25 mouse cellular contexts compared by ENCODE assay signal in genomic region chr1:74747335-74747734, GRCm38 (mm10). TPM values are rescaled to one million over a fixed set of nuclear protein-coding genes. Genes with fewer than 3 reads are reported as not detected.
DNase-seq lines count a peak whose midpoint lies in the region; ATAC-seq and TF ChIP-seq lines count a peak whose summit lies in the region.
"Had no signal": no experiment of that assay in that cellular context is flagged by ENCODE, and none has a peak within 500 bp of the region (broad histone marks: within the 10 kb centered on the region; RNA-seq: fewer than 3 reads in every experiment).

No protein-coding gene starts in this region.

- WGBS in heart, embryonic 12.5 days: 67% methylated on average over 5 of the region's 5 CpGs
- WGBS in lung, embryonic 16.5 days: 49% methylated on average over 5 of the region's 5 CpGs
- 67% methylated on average over 5 of the region's 5 CpGs for WGBS in lung, adult 2 months
- WGBS in midbrain, embryonic 10.5 days: 75% methylated on average over 5 of the region's 5 CpGs

- H3K27me3 ChIP-seq in heart, embryonic 12.5 days (replicated peaks): peaks cover 10% of the 10 kb centered on the region
- peaks cover 6% of the 10 kb centered on the region for H3K27me3 ChIP-seq in lung, embryonic 16.5 days (ENCODE audit: control insufficient read depth, insufficient read depth, low read depth, low read length)
- peaks cover 49% of the 10 kb centered on the region for H3K27me3 ChIP-seq in midbrain, embryonic 10.5 days (ENCODE audit: low read depth, poor library complexity, severe bottlenecking)

- DNase-seq in heart, postnatal 4 days: no peak
- no peak for DNase-seq in lung, adult 2 months
- peak; percentile 57 to 76 for DNase-seq in gastrocnemius, adult 8-10 months (ENCODE audit: low spot score in 2 of 2)
- DNase-seq in lung, postnatal 36 days: peak; percentile 32
- DNase-seq in B cell, adult 2 months: no peak
- no peak for DNase-seq in midbrain, embryonic 10.5 days (ENCODE audit: low spot score)
- DNase-seq: cerebellum, adult 11 months; cerebellum, adult 9-11 months; kidney, adult 18-20 months; kidney, postnatal 14 days; right cerebral cortex, adult 18-20 months; right cerebral cortex, postnatal 4 days; thymus, adult 2 months had no signal

- peak overlapping the region; percentile 24; the same call in 1 of the 2 replicates for H3K4me2 ChIP-seq in heart, embryonic 12.5 days
- H3K4me2 ChIP-seq in lung, embryonic 16.5 days (ENCODE audit: low read depth, low read length): no peak overlapping the region
- H3K4me2 ChIP-seq: forebrain, embryonic 12.5 days; hindbrain, embryonic 13.5 days; midbrain, embryonic 11.5 days; neural tube, embryonic 15.5 days had no signal

- H3K9ac ChIP-seq in heart, embryonic 12.5 days: 0 out of 2 replicates have a peak overlapping the region, but pooled peaks have one; percentile 6
- H3K9ac ChIP-seq in lung, embryonic 16.5 days (ENCODE audit: low read length): no peak overlapping the region
- H3K9ac ChIP-seq: forebrain, embryonic 12.5 days; hindbrain, embryonic 13.5 days; neural tube, embryonic 15.5 days had no signal

- no peak for ATAC-seq in heart, embryonic 12.5 days (ENCODE audit: insufficient number of reproducible peaks, low FRiP score)
- ATAC-seq in lung, embryonic 16.5 days (ENCODE audit: low read depth): peak; percentile 24; the same call in 1 of the 2 replicates

- no peak for TF ChIP-seq CTCF in lung, adult 2 months (IDR thresholded peaks at IDR 0.05; ENCODE audit: insufficient read depth, low read length)

- TF ChIP-seq POLR2A in lung, adult 2 months (IDR thresholded peaks at IDR 0.05; ENCODE audit: borderline replicate concordance, extremely low read depth, low read depth, low read length): no peak

- no peaks in the 10 kb centered on the region for H3K9me3 ChIP-seq in heart, embryonic 12.5 days (replicated peaks)
- no peaks in the 10 kb centered on the region for H3K9me3 ChIP-seq in lung, embryonic 16.5 days (ENCODE audit: control insufficient read depth, low read length)
- no peaks in the 10 kb centered on the region for H3K9me3 ChIP-seq in midbrain, embryonic 10.5 days (replicated peaks)
- H3K9me3 ChIP-seq: forebrain, embryonic 12.5 days; hindbrain, embryonic 13.5 days; neural tube, embryonic 15.5 days had no signal

- H3K4me1 ChIP-seq in heart, embryonic 12.5 days (replicated peaks): peaks cover 26% of the 10 kb centered on the region
- peaks cover 5% of the 10 kb centered on the region for H3K4me1 ChIP-seq in lung, embryonic 16.5 days (replicated peaks; ENCODE audit: control insufficient read depth, insufficient read depth, low read length)
- H3K4me1 ChIP-seq in lung, adult 2 months (ENCODE audit: control insufficient read depth, insufficient read depth, low read length): no peaks in the 10 kb centered on the region; the same call in 1 of the 2 replicates
- H3K4me1 ChIP-seq in midbrain, embryonic 10.5 days: peaks cover 7% of the 10 kb centered on the region

- no peak overlapping the region for H3K4me3 ChIP-seq in heart, embryonic 12.5 days
- no peak overlapping the region for H3K4me3 ChIP-seq in lung, embryonic 16.5 days (ENCODE audit: low read length)
- no peak overlapping the region for H3K4me3 ChIP-seq in lung, adult 2 months (replicated peaks; ENCODE audit: extremely low read depth, low read depth, low read length)
- H3K4me3 ChIP-seq in midbrain, embryonic 10.5 days: no peak overlapping the region
- H3K4me3 ChIP-seq: erythroblast, embryonic 14.5 days; forebrain, embryonic 12.5 days; hindbrain, embryonic 13.5 days; neural tube, embryonic 15.5 days had no signal

- H3K27ac ChIP-seq in heart, embryonic 12.5 days (ENCODE audit: poor library complexity, severe bottlenecking): no peak overlapping the region
- H3K27ac ChIP-seq in lung, embryonic 16.5 days (ENCODE audit: low read length): no peak overlapping the region
- H3K27ac ChIP-seq in midbrain, embryonic 10.5 days (replicated peaks): no peak overlapping the region
- H3K27ac ChIP-seq: forebrain, embryonic 12.5 days; hindbrain, embryonic 13.5 days; neural tube, embryonic 15.5 days had no signal

- no peaks in the 10 kb centered on the region for H3K36me3 ChIP-seq in heart, embryonic 12.5 days
- no peaks in the 10 kb centered on the region for H3K36me3 ChIP-seq in lung, embryonic 16.5 days (ENCODE audit: control insufficient read depth, insufficient read depth, low read length)
- no peaks in the 10 kb centered on the region for H3K36me3 ChIP-seq in midbrain, embryonic 10.5 days
- H3K36me3 ChIP-seq: forebrain, embryonic 12.5 days; hindbrain, embryonic 13.5 days; neural tube, embryonic 15.5 days had no signal

RNA-seq across cellular contexts. Expression of gene Prkag3, which starts 1.7 kb away (rescaled TPM):
- polyA plus RNA-seq in heart, embryonic 12.5 days (2016; fragmentation: Nextera tagmentation; extraction: Ambion mirVana): 6.0 and 7.2 TPM in 2 replicates
- 1 to 10 TPM; 3.7 to 4.1 TPM for total RNA-seq in heart, postnatal 4 days (2021)
- 0.67 and 1.7 TPM in 2 replicates for polyA plus RNA-seq in lung, embryonic 16.5 days (2015; fragmentation: Nextera tagmentation; extraction: Ambion mirVana)
- 5.9 and 11.4 TPM in 2 replicates for polyA plus RNA-seq in lung, adult 2 months (2012; rRNA removed)
- 100 to 1,000 TPM in 3 of 4 experiments, 10 to 100 TPM in 1; 76.0 to 167 (median 125) TPM for total RNA-seq in gastrocnemius, adult 8-10 months (2022)
- polyA plus RNA-seq in midbrain, embryonic 10.5 days (2016; fragmentation: Nextera tagmentation; extraction: Ambion mirVana): not detected in 2 replicates
- total RNA-seq: common myeloid progenitor, adult 5-6 weeks; left cerebral cortex, postnatal 25 days had no signal
- polyA plus RNA-seq: erythroblast, embryonic 14.5 days; forebrain, embryonic 12.5 days; liver, adult 2 months; midbrain, embryonic 11.5 days had no signal

RNA-seq across cellular contexts. Expression of gene Wnt6, which starts 24.4 kb away (rescaled TPM):
- polyA plus RNA-seq in heart, embryonic 12.5 days (2016; fragmentation: Nextera tagmentation; extraction: Ambion mirVana): 0.41 and 1.3 TPM in 2 replicates
- total RNA-seq in heart, postnatal 4 days (2021): under 1 TPM; 0.12 to 0.20 TPM
- polyA plus RNA-seq in lung, embryonic 16.5 days (2015; fragmentation: Nextera tagmentation; extraction: Ambion mirVana): 0.29 and 0.68 TPM in 2 replicates
- 0.55 and 0.65 TPM in 2 replicates for polyA plus RNA-seq in lung, adult 2 months (2012; rRNA removed)
- under 1 TPM in 3 of 4 experiments, not detected in 1; 0.27 to 0.72 (median 0.48) TPM for total RNA-seq in gastrocnemius, adult 8-10 months (2022)
- 8.7 and 11.0 TPM in 2 replicates for polyA plus RNA-seq in midbrain, embryonic 10.5 days (2016; fragmentation: Nextera tagmentation; extraction: Ambion mirVana)
- total RNA-seq: common myeloid progenitor, adult 5-6 weeks; liver, adult 2 months had no signal
- polyA plus RNA-seq: erythroblast, embryonic 14.5 days had no signal

RNA-seq across cellular contexts. Expression of gene Cyp27a1, which starts 34.0 kb away (rescaled TPM):
- polyA plus RNA-seq in heart, embryonic 12.5 days (2016; fragmentation: Nextera tagmentation; extraction: Ambion mirVana): 13.5 and 13.8 TPM in 2 replicates
- total RNA-seq in heart, postnatal 4 days (2021): 1 to 10 TPM; 5.4 to 6.3 TPM
- polyA plus RNA-seq in lung, embryonic 16.5 days (2015; fragmentation: Nextera tagmentation; extraction: Ambion mirVana): 2.6 and 4.4 TPM in 2 replicates
- polyA plus RNA-seq in lung, adult 2 months (2012; rRNA removed): 16.9 and 25.4 TPM in 2 replicates
- total RNA-seq in gastrocnemius, adult 8-10 months (2022): 10 to 100 TPM; 44.3 to 72.8 (median 67.1) TPM
- 6.7 and 6.9 TPM in 2 replicates for polyA plus RNA-seq in midbrain, embryonic 10.5 days (2016; fragmentation: Nextera tagmentation; extraction: Ambion mirVana)

RNA-seq across cellular contexts. Expression of gene Wnt10a, which starts 44.0 kb away (rescaled TPM):
- polyA plus RNA-seq in heart, embryonic 12.5 days (2016; fragmentation: Nextera tagmentation; extraction: Ambion mirVana): 0.28 TPM in 1 of 2 replicates, not detected in the other
- not detected for total RNA-seq in heart, postnatal 4 days (2021)
- polyA plus RNA-seq in lung, embryonic 16.5 days (2015; fragmentation: Nextera tagmentation; extraction: Ambion mirVana): 0.10 and 0.11 TPM in 2 replicates
- 0.08 and 2.6 TPM in 2 replicates for polyA plus RNA-seq in lung, adult 2 months (2012; rRNA removed)
- under 1 TPM in 1 of 4 experiments, not detected in 3; 0.16 TPM for total RNA-seq in gastrocnemius, adult 8-10 months (2022)
- polyA plus RNA-seq in midbrain, embryonic 10.5 days (2016; fragmentation: Nextera tagmentation; extraction: Ambion mirVana): 0.85 and 1.3 TPM in 2 replicates
- total RNA-seq: common myeloid progenitor, adult 5-6 weeks; liver, adult 2 months had no signal
- polyA plus RNA-seq: heart, postnatal 0 days; liver, adult 2 months; liver, embryonic 16.5 days had no signal

Comparison
In these comparisons a context has a peak if more than half of its experiments do, and no peak if none do; other contexts are left out.
1. DNase-seq: peak in gastrocnemius, adult 8-10 months (2 of 2) and lung, postnatal 36 days (single experiment); none in heart, postnatal 4 days (single experiment), lung, adult 2 months (single experiment), B cell, adult 2 months (0 of 2) and midbrain, embryonic 10.5 days (single experiment).